Mouse (Mus musculus): ENCODE data around the gene Cacnb3.

The Cacnb3 gene

DNA sequence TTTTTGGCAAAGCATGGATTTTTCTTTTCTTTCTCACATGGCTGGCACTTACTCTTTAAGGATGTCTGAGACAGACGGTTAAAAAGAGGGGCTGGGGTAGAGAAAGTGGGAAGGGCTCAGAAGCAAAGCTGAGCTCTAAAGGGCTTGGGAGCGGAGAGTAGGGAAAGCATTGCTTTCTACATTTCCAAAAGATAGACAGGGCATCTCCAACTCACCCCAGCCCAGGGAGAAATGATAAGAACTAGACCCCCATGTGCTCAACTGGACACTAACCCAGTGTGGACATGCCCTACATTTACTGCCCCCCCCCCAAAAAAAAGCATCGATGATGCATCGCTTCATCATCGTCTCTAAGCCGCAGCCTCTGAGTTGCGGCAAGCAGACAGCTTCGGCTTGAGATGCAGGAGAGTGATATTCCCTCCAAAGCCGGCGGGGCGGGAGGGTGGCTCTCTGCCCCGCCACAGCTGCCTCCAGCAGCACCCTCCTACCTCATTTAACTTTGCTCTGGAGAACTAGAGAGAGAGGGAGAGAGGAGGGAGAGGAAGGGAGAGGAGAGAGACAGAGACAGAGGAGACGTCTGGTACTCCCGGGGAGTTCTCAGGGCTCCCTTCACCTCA lies 45.1 kb downstream of the Cacnb3 start:
- no peak for DNase-seq (ENCODE audit: low read depth in 1 of 2, low spot score in 2 of 2)

DNA sequence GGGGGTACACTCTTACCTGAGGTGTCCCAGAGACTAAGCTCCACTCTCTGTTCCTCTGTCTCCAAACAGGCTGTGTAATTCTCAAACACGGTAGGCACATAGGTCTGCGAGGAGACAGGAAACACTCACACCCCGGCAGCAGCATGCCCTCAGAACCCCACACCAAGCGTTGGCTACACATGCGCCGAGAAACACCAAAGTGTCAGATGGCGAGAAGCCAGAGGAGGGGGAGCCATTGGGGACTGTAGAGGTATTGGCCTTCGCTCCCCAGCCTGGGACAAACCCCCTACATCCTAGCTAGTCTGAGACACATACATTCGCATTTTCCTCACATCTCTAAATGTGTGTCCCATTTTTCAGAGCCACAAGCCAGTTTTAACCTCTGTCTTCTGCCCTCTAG lies 45.8 kb downstream of the Cacnb3 start:
- DNase-seq (ENCODE audit: low read depth in 1 of 2, low spot score in 2 of 2), result no peak

DNA sequence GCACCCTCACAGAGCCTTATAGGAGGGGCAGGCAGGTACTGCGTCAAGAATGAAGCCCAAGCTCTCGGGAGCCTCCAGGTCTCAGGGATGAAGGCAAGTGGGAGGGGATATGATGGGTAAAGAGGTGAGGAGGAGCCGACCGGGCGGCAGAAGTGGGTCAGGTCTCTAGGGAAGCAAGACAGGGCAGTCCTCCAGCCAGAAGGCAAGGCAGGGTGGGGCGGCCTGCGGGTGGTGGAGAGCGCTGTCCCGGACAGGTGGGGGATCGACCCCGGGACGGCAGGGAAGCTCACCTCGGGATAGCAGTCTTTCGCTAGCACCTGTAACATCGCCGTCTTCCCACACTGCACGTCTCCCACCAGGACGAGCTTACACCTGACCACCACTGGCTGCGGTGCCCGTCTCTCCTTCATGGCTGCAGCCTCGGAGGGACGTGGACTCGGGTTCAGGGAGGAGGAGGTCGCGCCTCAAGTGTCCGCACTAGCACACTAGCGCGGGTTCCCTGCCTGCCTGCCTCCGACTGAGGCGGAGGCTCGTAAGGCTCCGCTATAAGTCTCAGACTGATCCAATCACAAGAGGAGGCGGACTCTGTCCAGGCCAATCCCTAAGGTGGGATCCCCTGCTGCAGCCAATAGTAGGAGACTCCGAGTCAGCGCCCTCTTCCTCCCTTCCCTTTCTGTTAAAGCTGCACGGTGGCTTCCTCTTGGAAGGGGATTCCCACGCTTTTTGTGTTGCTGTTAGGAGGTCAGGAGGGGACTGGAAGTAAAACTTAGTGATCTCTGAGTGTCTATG lies 46.5 kb downstream of the Cacnb3 start, which contains the start of gene Rnd1:
Gene Rnd1, minus strand, starts transcription at position 522 of the 789 bp plus-strand sequence.
- DNase-seq (ENCODE audit: low read depth in 1 of 2, low spot score in 2 of 2), result peak; percentile 49 to 76

DNA sequence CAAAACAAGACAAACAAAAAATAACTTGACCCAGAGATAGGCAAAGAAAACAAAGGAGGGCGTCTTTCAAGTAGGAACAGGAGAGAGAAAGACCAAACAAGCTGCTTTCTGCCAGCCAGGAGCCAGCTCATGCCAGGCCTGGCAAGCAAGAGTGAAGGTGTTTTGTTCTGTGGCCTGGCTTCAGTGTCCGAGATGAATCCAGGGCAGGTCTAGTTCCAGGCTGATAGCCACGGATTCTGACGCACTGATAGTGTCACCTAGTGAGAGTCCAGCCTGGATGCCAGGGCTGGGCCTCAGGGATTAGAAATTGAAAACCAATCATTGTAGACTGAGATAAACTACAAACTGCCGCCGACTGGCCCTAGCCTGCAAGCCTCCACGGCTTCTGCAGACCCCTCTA lies 47.3 kb downstream of the Cacnb3 start:
- no peak for DNase-seq (ENCODE audit: low read depth in 1 of 2, low spot score in 2 of 2)

DNA sequence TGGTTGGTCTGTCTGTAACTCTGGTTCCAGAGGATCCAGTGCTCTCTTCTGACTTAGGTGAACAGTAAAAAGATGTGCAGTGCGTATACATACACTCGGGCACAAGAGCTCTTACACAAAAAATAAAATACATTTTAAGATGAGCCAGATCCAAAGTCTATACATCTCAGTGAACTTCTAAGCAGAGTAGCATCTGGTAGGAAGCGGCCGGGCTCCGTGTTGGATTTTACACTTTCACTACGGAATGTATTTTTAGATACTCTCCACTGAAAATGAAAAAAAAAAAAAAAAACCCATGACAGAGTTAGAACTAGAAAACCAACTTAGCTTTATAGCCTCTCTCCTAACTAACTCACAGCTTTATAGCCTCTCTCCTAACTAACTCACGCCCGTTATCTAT lies 50.0 kb downstream of the Cacnb3 start:
- no peak for DNase-seq (ENCODE audit: low read depth in 1 of 2, low spot score in 2 of 2)

DNA sequence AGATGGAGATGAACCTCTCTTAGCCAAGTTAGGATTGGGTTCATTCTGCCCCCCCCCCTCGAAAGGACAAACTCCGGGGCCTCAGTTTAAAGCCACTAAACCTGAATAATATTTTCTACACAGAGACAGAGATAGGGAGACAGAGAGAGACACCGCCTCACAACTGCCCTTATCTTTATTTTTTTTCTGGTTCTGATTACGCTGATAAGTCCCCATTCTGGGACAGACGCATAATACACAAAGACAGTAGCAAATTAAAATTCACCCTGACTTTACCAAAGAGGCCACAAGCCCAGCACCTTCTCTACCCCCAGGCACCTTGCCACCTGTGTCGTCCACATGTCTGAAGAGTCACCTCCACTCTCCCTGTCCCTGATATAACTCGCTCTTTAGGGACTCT lies 51.0 kb downstream of the Cacnb3 start:
- no peak for DNase-seq (ENCODE audit: low read depth in 1 of 2, low spot score in 2 of 2)

DNA sequence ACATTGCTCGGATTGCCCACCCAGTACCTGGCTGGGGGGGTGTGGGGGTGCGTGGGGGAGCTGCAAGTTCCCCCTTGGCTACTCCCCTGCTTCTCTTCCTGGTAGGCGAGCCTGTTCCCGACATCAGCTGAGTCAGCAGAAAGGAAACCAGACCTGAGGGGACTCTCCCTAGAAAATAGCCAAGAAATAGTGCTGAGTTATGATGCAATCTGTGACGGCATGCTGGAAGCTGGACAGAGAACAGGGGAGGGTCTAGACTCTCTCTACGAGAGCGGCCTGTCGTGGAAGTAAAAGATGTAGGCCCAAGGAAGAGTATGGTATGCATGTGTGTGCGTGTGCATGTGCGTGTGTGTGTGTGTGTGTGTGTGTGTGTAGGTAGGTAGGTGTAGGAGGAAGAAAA lies 52.5 kb downstream of the Cacnb3 start:
- no peak for DNase-seq (ENCODE audit: low read depth in 1 of 2, low spot score in 2 of 2)

DNA sequence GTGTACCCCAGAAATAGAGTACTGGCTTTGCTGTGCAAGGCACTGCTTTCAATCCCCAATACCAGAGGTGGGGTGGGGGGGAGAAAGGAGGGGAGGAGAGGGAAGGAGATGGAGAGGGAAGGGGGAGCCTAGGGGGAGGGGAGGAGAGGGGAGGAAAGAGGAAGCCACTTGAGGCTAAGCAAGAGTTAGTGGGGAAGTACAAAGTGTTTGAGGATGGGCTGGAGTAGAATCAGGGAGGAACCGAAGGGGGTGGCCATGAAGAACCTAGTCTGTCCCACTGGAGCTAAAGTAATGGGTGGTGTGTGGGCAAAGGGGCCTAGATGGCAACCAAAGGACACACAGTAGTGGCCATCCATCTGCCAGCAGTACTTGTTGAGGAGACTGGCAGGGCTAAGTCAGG lies 53.1 kb downstream of the Cacnb3 start:
- no peak for DNase-seq (ENCODE audit: low read depth in 1 of 2, low spot score in 2 of 2)

DNA sequence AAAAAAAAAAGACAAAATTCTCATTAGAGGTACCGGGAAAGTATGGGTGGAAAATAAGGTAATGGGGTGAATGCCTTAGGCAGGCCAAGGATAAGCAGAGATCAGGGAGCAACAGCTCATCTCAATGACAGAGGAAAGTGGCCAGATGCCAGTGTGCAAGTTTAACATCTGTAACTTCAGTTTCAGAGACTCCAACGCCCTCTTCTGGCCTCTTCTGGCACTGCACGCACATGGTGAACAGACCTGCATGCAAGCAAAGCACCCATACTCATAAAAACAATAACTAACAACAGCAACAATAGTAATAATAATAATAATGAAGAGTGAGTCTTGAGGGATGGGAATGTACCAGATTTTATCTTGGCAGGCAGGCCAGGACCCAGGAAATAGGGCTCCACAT lies 55.3 kb downstream of the Cacnb3 start:
- DNase-seq (ENCODE audit: low read depth in 1 of 2, low spot score in 2 of 2), result no peak

DNA sequence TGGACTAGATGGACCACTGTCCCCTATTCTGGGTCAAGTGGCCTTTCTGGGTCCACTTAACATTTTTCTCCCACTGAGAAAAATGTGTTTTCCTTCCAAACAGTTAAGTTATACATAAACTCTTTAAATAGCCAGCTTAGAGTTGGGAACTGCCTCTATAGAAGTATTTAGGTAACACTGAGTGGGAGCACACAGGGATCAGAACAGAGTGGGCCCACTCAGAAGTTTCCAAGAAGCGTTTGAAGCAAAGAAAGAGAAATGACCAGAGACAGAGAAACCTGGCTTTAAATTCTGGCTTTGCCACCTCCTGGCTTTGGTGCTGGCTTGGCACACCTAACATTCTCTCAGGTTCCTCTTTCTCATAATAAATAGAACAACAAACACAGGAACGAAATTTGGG lies 59.0 kb downstream of the Cacnb3 start:
- DNase-seq (ENCODE audit: low read depth in 1 of 2, low spot score in 2 of 2), result no peak

DNA sequence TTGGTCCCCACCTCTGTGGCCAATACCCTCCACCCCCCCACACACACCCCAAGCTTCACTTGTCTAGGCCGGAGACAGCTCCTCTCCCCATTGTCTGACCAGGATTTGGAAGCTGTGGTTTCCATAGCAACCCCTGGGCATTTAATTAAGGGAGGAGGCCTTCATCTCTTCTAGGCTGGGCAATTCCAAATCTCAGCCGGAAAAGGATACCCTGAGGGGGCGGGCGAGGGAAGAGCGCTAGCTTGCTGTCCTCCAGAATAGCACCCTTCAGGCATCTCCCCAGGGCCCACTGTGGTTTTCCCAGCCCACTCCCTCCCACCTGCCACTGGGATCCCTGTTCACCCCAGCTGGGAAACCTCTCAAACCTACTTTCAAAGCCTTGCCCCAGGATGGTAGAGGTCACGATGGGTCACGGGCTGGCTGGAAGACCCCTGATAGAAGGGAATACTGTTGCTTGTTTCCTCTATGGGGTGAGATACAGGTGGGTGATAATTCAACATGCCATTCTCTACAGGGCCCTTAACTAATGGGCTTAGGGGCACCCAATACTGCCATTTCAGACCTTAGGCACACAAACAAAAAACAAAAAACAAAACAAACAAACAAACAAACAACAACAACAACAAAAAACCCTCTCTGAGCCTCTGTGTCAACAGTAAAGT lies 61.0 kb downstream of the Cacnb3 start:
- no peak for DNase-seq (ENCODE audit: low read depth in 1 of 2, low spot score in 2 of 2)

DNA sequence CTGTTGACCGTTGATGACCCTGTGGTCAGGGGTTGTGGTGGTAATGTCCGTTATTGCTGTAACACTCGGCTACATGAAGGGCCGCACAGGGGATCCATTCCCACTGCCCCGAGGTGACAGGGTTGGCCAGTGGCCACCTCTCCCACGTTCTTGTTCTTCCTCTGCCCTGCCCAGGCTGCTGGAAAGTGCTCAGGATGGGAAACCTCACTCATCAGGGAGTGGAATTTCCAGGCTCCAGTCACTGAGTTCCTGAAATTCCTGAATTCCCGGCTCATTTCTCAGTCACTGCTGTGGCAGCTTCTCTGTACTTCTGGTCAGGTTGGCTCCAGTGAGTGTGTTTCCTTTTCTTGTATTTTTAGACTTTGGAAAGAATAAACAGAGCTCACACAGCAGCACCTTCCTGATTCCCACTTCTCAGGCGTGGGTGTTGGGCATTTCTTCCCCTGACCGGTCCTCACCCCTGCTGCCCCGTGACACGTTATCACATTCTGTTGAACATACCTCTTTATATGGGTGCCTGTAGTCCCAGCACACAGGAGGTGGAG lies 61.6 kb downstream of the Cacnb3 start:
- no peak for DNase-seq (ENCODE audit: low read depth in 1 of 2, low spot score in 2 of 2)

Measured in monocyte, adult 2 months (primary cell).